Mouse (Mus musculus): ENCODE data around the gene Rara.

DNA sequence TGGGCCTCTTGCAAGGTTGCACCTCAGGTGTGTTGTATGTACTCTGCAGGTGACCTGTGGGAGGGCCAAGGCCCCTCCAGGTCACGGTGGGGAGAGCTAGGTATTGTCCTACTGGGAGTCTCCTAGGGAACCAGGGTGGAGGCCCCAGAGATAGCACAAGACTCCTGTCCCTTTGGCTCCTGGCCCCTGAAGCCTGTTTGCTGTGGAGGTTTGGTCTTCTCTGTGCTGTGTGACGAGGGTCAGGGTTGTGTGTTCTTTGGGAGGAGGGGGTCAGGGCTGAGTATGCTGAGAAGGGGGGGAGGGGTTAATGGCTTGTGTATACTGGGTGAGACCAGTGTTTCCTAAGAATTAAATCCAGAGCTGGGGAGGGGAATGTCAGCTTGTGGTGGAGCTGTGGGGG is 25.7 kb downstream of the Rara start:
- TF ChIP-seq POLR2A (IDR thresholded peaks at IDR 0.05; ENCODE audit: borderline replicate concordance, control insufficient read depth, low read depth, low read length) (no peak), CTCF (IDR thresholded peaks at IDR 0.05; ENCODE audit: control insufficient read depth, insufficient read depth, low read length) (no peak)
